Mouse (Mus musculus): Measurements from ENCODE around the gene Abca17. TPM values are rescaled to one million over a fixed set of nuclear protein-coding genes. Genes with fewer than 3 reads are reported as not detected.

The Abca17 gene
- polyA plus RNA-seq, 1 experiment from 2014 or later = not detected

DNA sequence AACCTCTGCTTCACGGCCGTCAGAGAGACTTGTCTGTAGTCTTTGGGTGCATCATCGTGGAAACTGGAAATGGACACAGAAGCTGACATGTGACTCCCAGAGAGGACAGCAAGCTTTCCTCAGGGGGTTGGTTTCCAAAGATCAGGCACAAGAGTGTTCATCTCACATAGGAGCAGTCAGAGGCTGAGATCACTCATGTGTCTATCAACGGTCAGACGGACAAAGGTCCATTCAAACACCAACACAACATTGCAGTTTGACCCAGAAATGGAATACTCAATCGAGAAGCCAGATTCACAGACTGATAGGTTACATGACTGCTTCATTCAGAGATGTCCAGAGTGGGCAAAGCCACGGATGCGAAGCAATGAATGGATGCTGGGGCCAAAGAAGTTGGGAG is 124.1 kb downstream of the Abca17 start:
- H3K27me3 ChIP-seq = no peaks in the 10 kb centered on the region
- whole genome bisulfite sequencing = 93% methylated on average over 8 of the region's 8 CpGs
- no peak overlapping the region for H3K4me3 ChIP-seq

DNA sequence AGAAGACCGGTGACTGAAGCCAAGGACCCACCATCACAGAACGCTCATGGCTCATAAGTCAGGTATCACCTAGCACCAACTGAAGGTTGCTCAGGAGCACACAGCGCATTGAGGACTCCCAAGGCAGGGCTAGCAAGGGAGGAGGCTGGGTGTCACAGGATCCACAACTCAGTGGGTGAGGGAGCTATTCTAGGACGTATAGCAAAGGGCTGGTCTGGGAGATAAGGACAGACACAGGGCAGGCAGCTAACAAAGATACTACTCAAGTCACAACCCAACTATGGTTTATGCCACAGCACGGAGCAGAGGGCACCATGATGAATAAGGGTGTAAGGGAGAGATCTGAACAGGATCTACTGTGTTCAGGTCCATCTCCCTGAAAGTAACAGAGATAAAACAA is 125.0 kb downstream of the Abca17 start:
- Histone ChIP-seq H3K36me3 (peaks cover 79% of the 10 kb centered on the region), H3K4me3 (no peak overlapping the region), H3K27ac (no peak overlapping the region), H3K4me1 (no peaks in the 10 kb centered on the region), H3K27me3 (no peaks in the 10 kb centered on the region), H3K9ac (no peak overlapping the region), H3K9me3 (no peaks in the 10 kb centered on the region), H3K4me2 (replicated peaks) (no peak overlapping the region)
- no peak for ATAC-seq (ENCODE audit: low FRiP score, low read depth)
- 92% methylated on average over 5 of the region's 5 CpGs for WGBS

More for the DNA sequence above, 124.1 kb downstream of the Abca17 start:
- H3K36me3 ChIP-seq = peaks cover 88% of the 10 kb centered on the region
- H3K27ac ChIP-seq = no peak overlapping the region
- no peak for ATAC-seq (ENCODE audit: low FRiP score, low read depth)
- H3K4me2 ChIP-seq (replicated peaks) = no peak overlapping the region
- no peak overlapping the region; the same call in 1 of the 2 replicates for H3K9ac ChIP-seq
- H3K4me1 ChIP-seq = no peaks in the 10 kb centered on the region
- no peaks in the 10 kb centered on the region for H3K9me3 ChIP-seq

DNA sequence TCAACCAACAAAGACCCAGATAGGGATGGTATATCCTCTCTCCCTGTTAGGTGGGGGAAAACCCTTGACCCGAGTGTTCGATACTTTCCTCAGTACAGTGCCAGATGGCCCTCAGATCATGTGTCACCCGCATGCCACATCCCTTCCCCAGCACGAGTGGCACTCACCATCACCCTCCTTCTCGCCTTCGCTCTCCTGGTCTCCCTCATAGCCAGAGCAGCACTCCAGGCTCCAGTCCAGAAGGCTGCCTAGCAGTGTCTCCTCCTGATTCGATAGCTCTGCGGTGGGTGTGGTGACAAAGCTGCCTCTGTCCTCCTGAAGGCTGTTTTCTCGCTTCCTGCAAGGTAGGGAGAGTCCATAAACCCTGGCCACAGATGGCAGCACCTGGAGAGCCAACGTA is 126.1 kb downstream of the Abca17 start:
- no peaks in the 10 kb centered on the region for H3K9me3 ChIP-seq
- peaks cover 68% of the 10 kb centered on the region for H3K36me3 ChIP-seq
- no peak for ATAC-seq (ENCODE audit: low FRiP score, low read depth)
- peaks cover 5% of the 10 kb centered on the region for H3K4me1 ChIP-seq
- no peak overlapping the region for H3K4me2 ChIP-seq (replicated peaks)
- no peak overlapping the region for H3K9ac ChIP-seq
- H3K27ac ChIP-seq = no peak overlapping the region
- H3K27me3 ChIP-seq = no peaks in the 10 kb centered on the region
- 82% methylated on average over 10 of the region's 10 CpGs for WGBS
- no peak overlapping the region for H3K4me3 ChIP-seq

DNA sequence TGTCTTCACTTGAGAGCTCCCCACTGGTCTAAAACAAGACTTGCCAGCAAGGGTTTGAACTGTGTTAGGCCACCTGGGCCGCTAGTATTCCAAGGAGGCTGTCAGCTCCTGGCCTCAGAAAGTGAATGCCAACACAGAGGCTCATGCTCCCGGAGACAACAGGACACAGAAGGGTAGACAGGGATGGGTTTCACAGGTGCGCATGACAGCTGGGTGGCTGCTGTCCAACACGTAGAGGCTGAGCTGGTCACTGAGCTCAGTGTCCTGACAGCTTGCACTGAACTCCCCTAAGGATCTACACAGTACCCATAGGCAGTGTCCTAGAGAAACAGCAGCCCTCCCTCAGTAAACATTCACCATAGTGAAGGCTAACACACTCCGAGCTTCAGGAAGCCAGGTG is 127.4 kb downstream of the Abca17 start:
- H3K4me3 ChIP-seq = no peak overlapping the region
- peaks cover 58% of the 10 kb centered on the region for H3K36me3 ChIP-seq

DNA sequence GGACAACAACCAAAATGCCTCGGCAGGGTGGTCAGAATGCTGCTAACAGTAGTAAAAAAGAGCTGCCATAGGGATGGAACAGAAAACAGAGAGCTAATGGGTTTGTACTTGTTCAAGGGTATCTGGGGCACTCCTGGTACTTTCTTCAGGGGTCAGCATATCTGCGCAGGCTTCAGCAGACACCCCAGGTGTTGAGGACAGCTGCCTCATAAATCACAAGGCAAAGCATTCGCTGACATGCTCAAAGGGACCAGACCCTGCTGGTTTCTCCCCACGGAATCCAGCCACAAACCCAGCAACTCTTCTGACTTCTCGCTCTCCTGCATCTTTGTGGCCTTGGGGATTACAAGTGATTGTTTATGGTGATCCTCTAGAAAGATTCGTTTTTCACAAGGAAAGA is 128.2 kb downstream of the Abca17 start:
- Histone ChIP-seq H3K4me1 (peaks cover 14% of the 10 kb centered on the region), H3K4me2 (replicated peaks) (no peak overlapping the region), H3K9me3 (no peaks in the 10 kb centered on the region), H3K9ac (no peak overlapping the region), H3K36me3 (peaks cover 57% of the 10 kb centered on the region), H3K27me3 (no peaks in the 10 kb centered on the region), H3K4me3 (no peak overlapping the region), H3K27ac (no peak overlapping the region)
- no peak for ATAC-seq (ENCODE audit: low FRiP score, low read depth)
- 65% methylated on average over 6 of the region's 6 CpGs for WGBS

More for the DNA sequence above, 127.4 kb downstream of the Abca17 start:
- H3K4me2 ChIP-seq (replicated peaks) = no peak overlapping the region
- H3K27ac ChIP-seq = no peak overlapping the region
- ATAC-seq (ENCODE audit: low FRiP score, low read depth) = no peak
- H3K27me3 ChIP-seq = no peaks in the 10 kb centered on the region
- no peak overlapping the region for H3K9ac ChIP-seq
- 82% methylated on average over 5 of the region's 5 CpGs for WGBS
- no peaks in the 10 kb centered on the region for H3K9me3 ChIP-seq
- peaks cover 14% of the 10 kb centered on the region for H3K4me1 ChIP-seq

DNA sequence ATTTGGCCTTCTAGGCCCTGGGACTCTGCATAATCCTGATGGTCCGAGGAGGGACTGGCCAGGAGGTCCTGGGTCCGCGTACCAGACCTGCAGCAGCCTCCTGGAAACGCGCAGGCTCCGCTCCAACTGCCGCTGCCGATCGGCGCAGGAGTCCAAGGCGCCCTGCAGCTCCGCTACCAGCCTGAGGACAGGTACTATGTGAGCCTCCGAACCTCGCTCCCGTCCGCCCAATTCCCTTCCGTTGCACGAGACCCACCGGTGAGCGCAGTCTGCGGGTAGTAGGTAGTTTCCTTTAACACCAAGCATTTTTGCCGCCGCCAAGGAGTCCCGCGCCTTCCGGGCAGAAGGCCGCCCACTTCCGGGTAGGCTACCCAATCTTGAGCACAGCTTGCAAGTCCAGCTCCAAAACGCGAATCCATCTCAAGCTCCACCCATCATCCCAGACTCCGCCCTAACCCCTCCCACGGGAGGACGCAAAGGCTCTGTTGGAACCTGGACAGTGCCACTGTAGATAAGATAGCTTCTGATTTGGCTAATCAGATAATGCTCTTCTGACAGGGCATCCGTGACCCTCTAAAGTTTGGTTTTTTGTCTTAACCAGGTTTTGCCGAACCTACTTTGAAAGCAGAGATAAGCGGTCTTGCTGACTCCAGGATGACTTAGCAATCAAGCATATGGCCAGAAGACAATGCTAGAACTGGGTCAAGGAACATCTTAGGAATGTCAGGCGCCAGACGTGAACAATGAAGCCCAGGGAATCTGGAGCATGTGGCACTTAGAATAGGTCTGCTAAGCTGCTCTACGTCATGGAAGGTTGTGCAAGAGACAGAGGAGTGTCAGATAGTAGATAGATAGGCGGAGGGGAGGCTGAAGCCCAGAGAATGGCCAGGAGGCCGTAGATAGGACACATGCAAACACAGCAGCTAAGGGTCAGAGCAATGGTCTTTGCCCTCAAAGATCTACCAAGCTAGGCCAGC is 130.1 kb downstream of the Abca17 start, which contains the start of gene Tedc2:
TSS of gene Tedc2 (minus strand) at position 417 of the 977 bp plus-strand sequence.
- Histone ChIP-seq H3K36me3 (peaks cover 58% of the 10 kb centered on the region), H3K9ac (peak within 1 kb of the TSS; percentile 84), H3K27ac (peak within 1 kb of the TSS; percentile 7; the same call in 1 of the 2 replicates), H3K4me3 (peak within 1 kb of the TSS; percentile 85), H3K9me3 (no peaks in the 10 kb centered on the region), H3K27me3 (no peaks in the 10 kb centered on the region), H3K4me2 (replicated peaks) (peak within 1 kb of the TSS; percentile 94), H3K4me1 (peaks cover 14% of the 10 kb centered on the region)
- peak; percentile 91 for ATAC-seq (ENCODE audit: low FRiP score, low read depth)
- WGBS = 6% methylated on average over 41 of the region's 41 CpGs

DNA sequence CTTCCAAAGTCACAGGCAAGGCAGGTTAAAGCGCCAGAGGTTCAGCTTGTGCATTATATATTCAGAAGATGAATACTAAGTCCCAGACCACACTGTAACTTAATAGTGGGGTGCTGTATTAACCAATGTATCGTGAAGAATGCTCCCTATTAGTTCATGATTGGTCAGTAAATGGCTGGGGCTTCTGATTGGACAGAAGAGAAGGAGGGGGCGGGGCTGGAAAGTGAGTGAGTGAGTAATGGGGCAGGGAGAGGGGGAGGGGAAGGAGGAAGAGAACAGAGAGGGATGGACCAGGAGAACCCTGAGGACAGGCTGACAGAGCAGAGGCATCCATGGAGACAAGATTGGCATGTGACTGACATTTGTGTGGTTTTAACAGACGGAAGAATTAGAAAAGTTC is 134.0 kb downstream of the Abca17 start:
- whole genome bisulfite sequencing = 69% methylated on average over 4 of the region's 4 CpGs
- no peaks in the 10 kb centered on the region for H3K9me3 ChIP-seq
- H3K9ac ChIP-seq = no peak overlapping the region
- peaks cover 19% of the 10 kb centered on the region for H3K4me1 ChIP-seq
- H3K4me2 ChIP-seq (replicated peaks) = no peak overlapping the region
- H3K4me3 ChIP-seq = no peak overlapping the region
- no peak overlapping the region for H3K27ac ChIP-seq
- no peaks in the 10 kb centered on the region for H3K27me3 ChIP-seq
- H3K36me3 ChIP-seq = peaks cover 42% of the 10 kb centered on the region
- no peak for ATAC-seq (ENCODE audit: low FRiP score, low read depth)

Small RNA genes within 50 kb of the gene (microRNA-seq; reads per million reads assigned to microRNA genes)
- gene Gm24427 (not detected), gene Mir5134 (1.4 reads per million), gene Mir6965 (0.52 reads per million)

Other genes starting within 250 kb of the Abca17 start
- 37.9 and 38.2 TPM in 2 replicates for gene Pdpk1, start 200.1 kb downstream of the Abca17 start, polyA plus RNA-seq (2015; fragmentation: Nextera tagmentation; extraction: Ambion mirVana)
- gene Amdhd2, start 187.3 kb downstream of the Abca17 start, polyA plus RNA-seq (2015; fragmentation: Nextera tagmentation; extraction: Ambion mirVana) = 36.9 and 38.1 TPM in 2 replicates
- 446 and 468 TPM in 2 replicates for gene Atp6v0c, start 181.4 kb downstream of the Abca17 start, polyA plus RNA-seq (2015; fragmentation: Nextera tagmentation; extraction: Ambion mirVana)
- gene Tbc1d24, start 145.5 kb downstream of the Abca17 start, polyA plus RNA-seq (2015; fragmentation: Nextera tagmentation; extraction: Ambion mirVana) = 9.1 and 10.2 TPM in 2 replicates
- 14.5 and 14.9 TPM in 2 replicates for gene Ntn3, start 141.5 kb downstream of the Abca17 start, polyA plus RNA-seq (2015; fragmentation: Nextera tagmentation; extraction: Ambion mirVana)
- gene Tedc2, start 130.2 kb downstream of the Abca17 start, polyA plus RNA-seq (2015; fragmentation: Nextera tagmentation; extraction: Ambion mirVana) = 15.8 and 16.3 TPM in 2 replicates
- gene Ccnf, start 99.6 kb downstream of the Abca17 start, polyA plus RNA-seq (2015; fragmentation: Nextera tagmentation; extraction: Ambion mirVana) = 65.4 and 67.0 TPM in 2 replicates
- 5.6 and 6.6 TPM in 2 replicates for gene Abca3, start 882 bp upstream of the Abca17 start, polyA plus RNA-seq (2015; fragmentation: Nextera tagmentation; extraction: Ambion mirVana)
- 322 TPM in 2 replicates for gene Rnps1, start 63.5 kb upstream of the Abca17 start, polyA plus RNA-seq (2015; fragmentation: Nextera tagmentation; extraction: Ambion mirVana)
- 85.0 and 87.3 TPM in 2 replicates for gene Eci1, start 75.6 kb upstream of the Abca17 start, polyA plus RNA-seq (2015; fragmentation: Nextera tagmentation; extraction: Ambion mirVana)
- gene Dnase1l2, start 92.0 kb upstream of the Abca17 start, polyA plus RNA-seq (2015; fragmentation: Nextera tagmentation; extraction: Ambion mirVana) = 2.7 and 3.9 TPM in 2 replicates
- 38.3 and 45.7 TPM in 2 replicates for gene E4f1, start 119.2 kb upstream of the Abca17 start, polyA plus RNA-seq (2015; fragmentation: Nextera tagmentation; extraction: Ambion mirVana)
- 50.2 and 51.3 TPM in 2 replicates for gene Pgp, start 119.3 kb upstream of the Abca17 start, polyA plus RNA-seq (2015; fragmentation: Nextera tagmentation; extraction: Ambion mirVana)
- not detected in 2 replicates for gene Bricd5, start 122.8 kb upstream of the Abca17 start, polyA plus RNA-seq (2015; fragmentation: Nextera tagmentation; extraction: Ambion mirVana)
- gene Mlst8, start 128.0 kb upstream of the Abca17 start, polyA plus RNA-seq (2015; fragmentation: Nextera tagmentation; extraction: Ambion mirVana) = 33.1 and 35.6 TPM in 2 replicates
- gene Caskin1, start 137.5 kb upstream of the Abca17 start, polyA plus RNA-seq (2015; fragmentation: Nextera tagmentation; extraction: Ambion mirVana) = 5.0 and 5.2 TPM in 2 replicates
- 96.2 and 103 TPM in 2 replicates for gene Traf7, start 176.9 kb upstream of the Abca17 start, polyA plus RNA-seq (2015; fragmentation: Nextera tagmentation; extraction: Ambion mirVana)
- 3.4 TPM in 2 replicates for gene Rab26, start 183.1 kb upstream of the Abca17 start, polyA plus RNA-seq (2015; fragmentation: Nextera tagmentation; extraction: Ambion mirVana)
- 22.3 and 36.6 TPM in 2 replicates for gene Pkd1, start 198.8 kb upstream of the Abca17 start, polyA plus RNA-seq (2015; fragmentation: Nextera tagmentation; extraction: Ambion mirVana)

Data from limb, embryonic 13.5 days (tissue).